Mouse (Mus musculus) duodenum, adult 2 months (tissue): Measurements from ENCODE around the gene Zfp358. TPM values are rescaled to one million over a fixed set of nuclear protein-coding genes. Genes with fewer than 3 reads are reported as not detected.

Experiments
- polyA plus RNA-seq: library from polyadenylated mRNA; depleted of rRNA; stranded (reverse); fragments of >200 nt; gene quantifications from 2 replicates; pipeline ENCODE4 v1.2.3, GENCODE M21; 2012; ENCODE audit warnings: low replicate concordance; rRNA removed

Gene Zfp358
- 27.4 and 34.8 TPM in 2 replicates for polyA plus RNA-seq

GRCm38 (mm10) chr8:3492901-3493844 lies at the start of gene Zfp358:
Zfp358 (plus strand) TSS chr8:3493138.

GRCm38 (mm10) chr8:3467006-3467885 lies 25.7 kb upstream of the Zfp358 start, which contains the start of gene Pex11g:
Pex11g (minus strand) TSS chr8:3467680.

DNA sequence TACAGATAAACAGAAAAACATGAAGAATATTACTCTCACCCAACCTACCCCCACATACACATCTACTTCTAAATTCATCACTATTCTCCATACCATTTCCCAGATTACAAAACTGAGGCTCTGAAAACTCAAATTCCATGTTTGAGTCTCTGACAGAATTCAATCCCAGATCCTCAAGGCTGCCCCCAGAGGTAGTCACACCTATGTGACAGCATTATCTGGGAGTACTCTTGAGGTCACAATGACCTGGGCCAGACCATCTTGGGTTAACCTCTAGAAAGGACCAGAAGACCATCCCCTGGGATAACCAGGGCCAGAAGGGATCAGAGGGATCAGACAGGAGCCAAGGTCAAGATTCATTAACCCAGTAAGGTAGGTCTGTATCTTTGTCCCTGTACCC lies 22.4 kb upstream of the Zfp358 start, which contains the start of gene Tex45:
TSS of gene Tex45 (plus strand) at position 301 of the 400 bp plus-strand sequence.

DNA sequence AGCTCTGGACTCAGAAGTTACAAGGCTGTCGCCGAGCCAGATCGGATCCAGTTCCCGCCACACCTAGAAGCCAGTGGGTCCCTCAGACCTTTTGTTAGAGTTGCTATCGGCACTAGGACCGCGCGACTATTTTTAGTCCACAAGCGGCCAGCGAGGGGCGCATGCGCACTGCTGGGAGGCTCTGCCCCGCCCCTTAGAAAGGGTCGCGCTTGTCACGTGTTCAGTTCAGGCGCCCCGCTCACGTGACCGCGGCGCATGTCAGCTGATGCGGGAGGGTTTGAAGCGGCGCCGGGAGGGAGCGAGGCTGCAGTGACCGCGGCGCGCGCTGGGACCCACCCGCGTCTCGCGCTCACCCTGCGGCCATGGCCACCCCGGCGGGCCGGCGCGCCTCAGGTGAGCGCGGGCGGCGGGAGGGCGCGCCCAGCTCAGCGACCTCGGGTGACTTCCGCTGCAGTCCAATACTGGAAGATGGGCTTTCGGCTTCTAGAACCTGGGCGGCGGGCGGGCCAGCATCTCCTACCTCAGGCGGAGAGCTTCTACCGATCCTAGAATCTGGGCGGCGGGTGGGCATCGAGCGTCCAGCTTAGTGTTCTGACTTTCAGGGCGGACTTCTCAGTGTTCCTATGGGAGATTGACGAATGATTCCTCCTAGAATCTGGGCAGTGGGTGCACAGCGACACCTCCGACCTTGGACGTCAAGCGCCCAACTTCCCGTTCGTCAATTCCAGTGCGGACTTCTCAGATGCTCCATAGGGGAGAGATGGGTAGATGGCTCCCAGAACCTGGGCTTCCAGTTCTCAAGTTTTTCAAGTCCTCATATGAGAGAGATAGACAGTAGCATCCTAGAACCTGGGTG lies 7.5 kb downstream of the Zfp358 start, which contains the start of gene Mcoln1:
TSS of gene Mcoln1 (plus strand) at position 223 of the 856 bp plus-strand sequence.

DNA sequence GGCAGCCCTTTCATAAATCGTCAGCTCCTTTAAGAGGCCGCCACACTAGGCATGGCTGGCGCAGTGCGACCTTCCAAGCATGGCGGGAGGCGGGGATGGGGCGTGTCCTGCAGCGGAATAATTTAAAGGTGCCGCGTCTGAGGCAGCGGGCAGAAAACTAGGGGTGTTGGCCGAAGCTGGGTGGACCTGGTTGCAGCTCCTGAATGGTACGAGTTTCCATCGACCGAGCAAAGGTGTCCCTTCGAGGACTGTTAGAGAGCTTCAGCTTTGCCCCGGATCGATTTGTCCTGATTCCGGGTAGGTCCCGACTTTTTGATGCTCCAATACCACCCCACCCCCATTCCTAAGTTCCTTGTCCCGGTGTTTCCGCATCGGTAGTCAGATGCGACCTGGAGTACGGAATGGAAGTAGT lies 22.3 kb downstream of the Zfp358 start, which contains the start of gene Pnpla6:
TSS of gene Pnpla6 (plus strand) at position 125 of the 412 bp plus-strand sequence.

Other genes starting within 250 kb of the Zfp358 start
- 7.2 and 9.2 TPM in 2 replicates for gene Insr, start 213.5 kb upstream of the Zfp358 start, polyA plus RNA-seq
- gene A430078G23Rik, start 139.7 kb upstream of the Zfp358 start, polyA plus RNA-seq = 0.44 and 0.46 TPM in 2 replicates
- 23.5 and 28.3 TPM in 2 replicates for gene Arhgef18, start 100.1 kb upstream of the Zfp358 start, polyA plus RNA-seq
- gene Pex11g, start 25.5 kb upstream of the Zfp358 start, polyA plus RNA-seq = 12.5 and 16.2 TPM in 2 replicates
- gene Tex45, start 22.3 kb upstream of the Zfp358 start, polyA plus RNA-seq = 0.21 TPM in 1 of 2 replicates, not detected in the other
- gene Mcoln1, start 7.3 kb downstream of the Zfp358 start, polyA plus RNA-seq = 386 and 793 TPM in 2 replicates
- gene Pnpla6, start 22.2 kb downstream of the Zfp358 start, polyA plus RNA-seq = 40.4 and 72.5 TPM in 2 replicates
- 0.14 and 1.1 TPM in 2 replicates for gene C330021F23Rik, start 74.9 kb downstream of the Zfp358 start, polyA plus RNA-seq
- 74.9 and 113 TPM in 2 replicates for gene Camsap3, start 94.2 kb downstream of the Zfp358 start, polyA plus RNA-seq
- gene Xab2, start 128.2 kb downstream of the Zfp358 start, polyA plus RNA-seq = 26.7 and 29.0 TPM in 2 replicates
- gene Pet100, start 128.4 kb downstream of the Zfp358 start, polyA plus RNA-seq = 1.5 and 4.4 TPM in 2 replicates
- not detected in 2 replicates for gene Pcp2, start 132.4 kb downstream of the Zfp358 start, polyA plus RNA-seq
- gene Stxbp2, start 137.8 kb downstream of the Zfp358 start, polyA plus RNA-seq = 256 and 257 TPM in 2 replicates
- gene Retn, start 162.6 kb downstream of the Zfp358 start, polyA plus RNA-seq = 2.4 TPM in 1 of 2 replicates, not detected in the other
- 0.07 TPM in 1 of 2 replicates, not detected in the other for gene Mcemp1, start 172.6 kb downstream of the Zfp358 start, polyA plus RNA-seq
- gene Fcor, start 179.2 kb downstream of the Zfp358 start, polyA plus RNA-seq = 0.37 and 2.7 TPM in 2 replicates
- 19.8 and 32.5 TPM in 2 replicates for gene Trappc5, start 183.2 kb downstream of the Zfp358 start, polyA plus RNA-seq
- gene Fcer2a, start 201.0 kb downstream of the Zfp358 start, polyA plus RNA-seq = 0.87 TPM in 1 of 2 replicates, not detected in the other
- 0.07 TPM in 1 of 2 replicates, not detected in the other for gene Clec4g, start 227.5 kb downstream of the Zfp358 start, polyA plus RNA-seq